Mouse (Mus musculus): Measurements from ENCODE around the gene Fgd3. TPM values are rescaled to one million over a fixed set of nuclear protein-coding genes. Genes with fewer than 3 reads are reported as not detected.

The Fgd3 gene
- polyA plus RNA-seq, 1 experiment: 22.0 TPM

- peak overlapping the region; percentile 28 for H3K27ac ChIP-seq (ENCODE audit: insufficient read depth, low read length)
Measured at GRCm38 (mm10) chr13:49252113-49252512, 68.0 kb downstream of the Fgd3 start.

GRCm38 (mm10) chr13:49250716-49251517 lies 69.2 kb downstream of the Fgd3 start:
- DNase-seq (ENCODE audit: low read depth in 1 of 2, low spot score in 2 of 2): peak; percentile 41 to 58
- TF ChIP-seq POLR2A (IDR thresholded peaks at IDR 0.05; ENCODE audit: low read depth, low read length) (no peak), CTCF (IDR thresholded peaks at IDR 0.05; ENCODE audit: extremely low read depth, insufficient read depth, insufficient read length, insufficient replicate concordance) (no peak)

More at GRCm38 (mm10) chr13:49252113-49252512, 68.0 kb downstream of the Fgd3 start:
- Histone ChIP-seq H3K4me3 (ENCODE audit: extremely low read depth, insufficient read depth, insufficient read length) (no peak overlapping the region), H3K36me3 (ENCODE audit: control insufficient read depth, insufficient read depth, low read length) (no peaks in the 10 kb centered on the region), H3K4me1 (ENCODE audit: control insufficient read depth, insufficient read depth, insufficient read length) (peaks cover 35% of the 10 kb centered on the region), H3K27me3 (ENCODE audit: control insufficient read depth, insufficient read depth, low read length) (no peaks in the 10 kb centered on the region)
- WGBS: 49% methylated on average over 2 of the region's 2 CpGs
- no peak for DNase-seq (ENCODE audit: low read depth in 1 of 2, low spot score in 2 of 2)
- TF ChIP-seq POLR2A (IDR thresholded peaks at IDR 0.05; ENCODE audit: low read depth, low read length): no peak
- TF ChIP-seq CTCF (IDR thresholded peaks at IDR 0.05; ENCODE audit: extremely low read depth, insufficient read depth, insufficient read length, insufficient replicate concordance): no peak

GRCm38 (mm10) chr13:49249634-49250033 lies 70.5 kb downstream of the Fgd3 start:
- H3K36me3 ChIP-seq (ENCODE audit: control insufficient read depth, insufficient read depth, low read length): no peaks in the 10 kb centered on the region
- H3K27ac ChIP-seq (ENCODE audit: insufficient read depth, low read length): peak overlapping the region; percentile 66
- no peak for DNase-seq (ENCODE audit: low read depth in 1 of 2, low spot score in 2 of 2)
- 68% methylated on average over 2 of the region's 2 CpGs for WGBS
- no peak overlapping the region for H3K4me3 ChIP-seq (ENCODE audit: extremely low read depth, insufficient read depth, insufficient read length)
- H3K27me3 ChIP-seq (ENCODE audit: control insufficient read depth, insufficient read depth, low read length): no peaks in the 10 kb centered on the region
- H3K4me1 ChIP-seq (ENCODE audit: control insufficient read depth, insufficient read depth, insufficient read length): peaks cover 44% of the 10 kb centered on the region
- TF ChIP-seq CTCF (IDR thresholded peaks at IDR 0.05; ENCODE audit: extremely low read depth, insufficient read depth, insufficient read length, insufficient replicate concordance) (no peak), POLR2A (IDR thresholded peaks at IDR 0.05; ENCODE audit: low read depth, low read length) (no peak)

More at GRCm38 (mm10) chr13:49250716-49251517, 69.2 kb downstream of the Fgd3 start:
- H3K27me3 ChIP-seq (ENCODE audit: control insufficient read depth, insufficient read depth, low read length): no peaks in the 10 kb centered on the region
- WGBS: 58% methylated on average over 4 of the region's 4 CpGs
- H3K4me3 ChIP-seq (ENCODE audit: extremely low read depth, insufficient read depth, insufficient read length): no peak overlapping the region
- no peaks in the 10 kb centered on the region for H3K36me3 ChIP-seq (ENCODE audit: control insufficient read depth, insufficient read depth, low read length)
- peaks cover 35% of the 10 kb centered on the region for H3K4me1 ChIP-seq (ENCODE audit: control insufficient read depth, insufficient read depth, insufficient read length)
- peak overlapping the region; percentile 93 for H3K27ac ChIP-seq (ENCODE audit: insufficient read depth, low read length)

- Histone ChIP-seq H3K4me1 (ENCODE audit: control insufficient read depth, insufficient read depth, insufficient read length) (peaks cover 51% of the 10 kb centered on the region), H3K4me3 (ENCODE audit: extremely low read depth, insufficient read depth, insufficient read length) (no peak overlapping the region), H3K36me3 (ENCODE audit: control insufficient read depth, insufficient read depth, low read length) (no peaks in the 10 kb centered on the region), H3K27ac (ENCODE audit: insufficient read depth, low read length) (no peak overlapping the region), H3K27me3 (ENCODE audit: control insufficient read depth, insufficient read depth, low read length) (no peaks in the 10 kb centered on the region)
- WGBS: 31% methylated on average over 3 of the region's 3 CpGs
- DNase-seq (ENCODE audit: low read depth in 1 of 2, low spot score in 2 of 2): peak in 1 of 2 experiments; percentile 50
- TF ChIP-seq POLR2A (IDR thresholded peaks at IDR 0.05; ENCODE audit: low read depth, low read length) (no peak), CTCF (IDR thresholded peaks at IDR 0.05; ENCODE audit: extremely low read depth, insufficient read depth, insufficient read length, insufficient replicate concordance) (no peak)
Measured at GRCm38 (mm10) chr13:49248923-49249322, 71.2 kb downstream of the Fgd3 start.

- no peaks in the 10 kb centered on the region for H3K27me3 ChIP-seq (ENCODE audit: control insufficient read depth, insufficient read depth, low read length)
- peaks cover 55% of the 10 kb centered on the region for H3K4me1 ChIP-seq (ENCODE audit: control insufficient read depth, insufficient read depth, insufficient read length)
- WGBS: 43% methylated on average over 6 of the region's 8 CpGs
- H3K36me3 ChIP-seq (ENCODE audit: control insufficient read depth, insufficient read depth, low read length): no peaks in the 10 kb centered on the region
- peak within 1 kb of the TSS; percentile 85 for H3K4me3 ChIP-seq (ENCODE audit: extremely low read depth, insufficient read depth, insufficient read length)
- no peak for DNase-seq (ENCODE audit: low read depth in 1 of 2, low spot score in 2 of 2)
- H3K27ac ChIP-seq (ENCODE audit: insufficient read depth, low read length): peak within 1 kb of the TSS; percentile 66
- TF ChIP-seq CTCF (IDR thresholded peaks at IDR 0.05; ENCODE audit: extremely low read depth, insufficient read depth, insufficient read length, insufficient replicate concordance): no peak
- TF ChIP-seq POLR2A (IDR thresholded peaks at IDR 0.05; ENCODE audit: low read depth, low read length): no peak
Measured at GRCm38 (mm10) chr13:49248467-49248862, 71.6 kb downstream of the Fgd3 start, which contains the start of gene Susd3. Gene Susd3, minus strand, starts transcription at chr13:49248706.

GRCm38 (mm10) chr13:49247740-49248466 lies 72.2 kb downstream of the Fgd3 start:
- WGBS: 1% methylated on average over 58 of the region's 58 CpGs
- peak overlapping the region; percentile 65 for H3K27ac ChIP-seq (ENCODE audit: insufficient read depth, low read length)
- no peaks in the 10 kb centered on the region for H3K36me3 ChIP-seq (ENCODE audit: control insufficient read depth, insufficient read depth, low read length)
- peak; percentile 55 to 66 for DNase-seq (ENCODE audit: low read depth in 1 of 2, low spot score in 2 of 2)
- H3K27me3 ChIP-seq (ENCODE audit: control insufficient read depth, insufficient read depth, low read length): no peaks in the 10 kb centered on the region
- H3K4me3 ChIP-seq (ENCODE audit: extremely low read depth, insufficient read depth, insufficient read length): peak overlapping the region; percentile 85
- no peak for TF ChIP-seq CTCF (IDR thresholded peaks at IDR 0.05; ENCODE audit: extremely low read depth, insufficient read depth, insufficient read length, insufficient replicate concordance)
- peak; percentile 73 for TF ChIP-seq POLR2A (IDR thresholded peaks at IDR 0.05; ENCODE audit: low read depth, low read length)
- H3K4me1 ChIP-seq (ENCODE audit: control insufficient read depth, insufficient read depth, insufficient read length): peaks cover 59% of the 10 kb centered on the region; the same call in 1 of the 2 replicates

Measured in spleen, adult 2 months (tissue).